Mouse (Mus musculus) ovary, postnatal 14 days (tissue): ENCODE measurements around the gene Gna12.
A peak's percentile ranks its signal among the peaks of the same experiment; 100 is the strongest.

Source experiments
- DNase-seq: peaks from one replicate; pipeline ENCODE4 v3.0.0; 2022; ENCODE audit warnings: low spot score

Gene Gna12

GRCm38 (mm10) chr5:140796051-140796450 lies 34.2 kb downstream of the Gna12 start:
- no peak for DNase-seq

GRCm38 (mm10) chr5:140795176-140795575 lies 35.1 kb downstream of the Gna12 start:
- no peak for DNase-seq

- DNase-seq = no peak
Observed at GRCm38 (mm10) chr5:140794753-140795152, 35.5 kb downstream of the Gna12 start.

GRCm38 (mm10) chr5:140792233-140792632 lies 38.0 kb downstream of the Gna12 start:
- DNase-seq = no peak

GRCm38 (mm10) chr5:140790937-140791877 lies 39.0 kb downstream of the Gna12 start:
- DNase-seq = no peak

GRCm38 (mm10) chr5:140790392-140790791 lies 39.8 kb downstream of the Gna12 start:
- DNase-seq = no peak

GRCm38 (mm10) chr5:140789561-140789960 lies 40.7 kb downstream of the Gna12 start:
- no peak for DNase-seq

GRCm38 (mm10) chr5:140785240-140785872 lies 44.9 kb downstream of the Gna12 start:
- no peak for DNase-seq

- DNase-seq = no peak
Observed at GRCm38 (mm10) chr5:140784288-140784687, 45.9 kb downstream of the Gna12 start.

GRCm38 (mm10) chr5:140783577-140783976 lies 46.7 kb downstream of the Gna12 start:
- no peak for DNase-seq

- no peak for DNase-seq
Observed at GRCm38 (mm10) chr5:140781886-140782572, 48.2 kb downstream of the Gna12 start.

- no peak for DNase-seq
Observed at GRCm38 (mm10) chr5:140781122-140781521, 49.1 kb downstream of the Gna12 start.

- no peak for DNase-seq
Observed at GRCm38 (mm10) chr5:140776968-140777367, 53.3 kb downstream of the Gna12 start.

GRCm38 (mm10) chr5:140775111-140775510 lies 55.1 kb downstream of the Gna12 start:
- no peak for DNase-seq

- no peak for DNase-seq
Observed at GRCm38 (mm10) chr5:140772158-140772557, 58.1 kb downstream of the Gna12 start.

- DNase-seq = no peak
Observed at GRCm38 (mm10) chr5:140771612-140772011, 58.6 kb downstream of the Gna12 start.

GRCm38 (mm10) chr5:140768333-140768732 lies 61.9 kb downstream of the Gna12 start:
- DNase-seq = no peak

GRCm38 (mm10) chr5:140767704-140768141 lies 62.5 kb downstream of the Gna12 start:
- peak; percentile 78 for DNase-seq

- no peak for DNase-seq
Observed at GRCm38 (mm10) chr5:140766566-140766965, 63.7 kb downstream of the Gna12 start.

- no peak for DNase-seq
Observed at GRCm38 (mm10) chr5:140764921-140765613, 65.2 kb downstream of the Gna12 start.

- DNase-seq = no peak
Observed at GRCm38 (mm10) chr5:140762540-140762939, 67.7 kb downstream of the Gna12 start.

- DNase-seq = no peak
Observed at GRCm38 (mm10) chr5:140758864-140759263, 71.4 kb downstream of the Gna12 start.
